1 mouse cellular context compared by ENCODE assay signal in the genomic region with DNA sequence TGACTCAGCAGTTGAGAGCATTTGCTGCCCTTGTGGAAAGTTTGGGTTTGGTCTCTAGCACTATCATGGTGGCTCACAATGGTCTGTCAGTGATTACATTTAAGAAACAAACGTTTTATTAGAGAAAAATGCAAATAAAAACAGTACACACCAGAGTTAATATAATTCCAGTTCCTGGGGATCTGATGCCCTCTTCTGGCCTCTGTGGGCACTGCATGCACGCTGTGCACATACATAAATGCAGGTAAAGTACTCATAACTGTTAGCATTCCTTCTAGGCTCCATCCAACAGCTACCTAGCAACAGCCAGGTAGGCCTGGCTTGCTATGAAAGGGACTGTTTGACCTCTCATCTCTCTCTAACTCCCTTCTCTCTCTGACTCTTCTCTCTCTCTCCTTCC.
TF ChIP-seq lines count a peak whose summit lies in the region.

No protein-coding gene starts in this region.

TF ChIP-seq in MEL, 35 proteins besides CTCF, POLR2A, EP300 and RAD21 (continued from another document):
- TF ChIP-seq SIN3A (IDR thresholded peaks at IDR 0.05; ENCODE audit: low read length) (no peak), ETS1 (IDR thresholded peaks at IDR 0.05; ENCODE audit: low read depth, low read length) (no peak), ELF1 (IDR thresholded peaks at IDR 0.05; ENCODE audit: low read depth, low read length) (no peak)
